Mouse (Mus musculus) kidney, adult 11 months (tissue): ENCODE results near the gene Pax2.

Experiments
- DNase-seq: peaks from one replicate; pipeline ENCODE4 v3.0.0; 2022

Gene Pax2

GRCm38 (mm10) chr19:44749061-44749990, 6.5 kb upstream of the Pax2 start:
- DNase-seq: peak; percentile 32

- DNase-seq: peak; percentile 95
These were observed 5.5 kb upstream of the Pax2 start for GRCm38 (mm10) chr19:44750051-44751041.

- DNase-seq: no peak
These were observed 4.8 kb upstream of the Pax2 start for GRCm38 (mm10) chr19:44751042-44751441.

GRCm38 (mm10) chr19:44751551-44751950, 4.3 kb upstream of the Pax2 start:
- DNase-seq: no peak

- peak; percentile 56 for DNase-seq
These were observed 3.5 kb upstream of the Pax2 start for GRCm38 (mm10) chr19:44752056-44752940.

- DNase-seq: peak; percentile 57
These were observed 2.5 kb upstream of the Pax2 start for GRCm38 (mm10) chr19:44753361-44753760.

GRCm38 (mm10) chr19:44754461-44755377, 1.1 kb upstream of the Pax2 start:
- DNase-seq: peak; percentile 87

- DNase-seq: no peak
These were observed 510 bp upstream of the Pax2 start for GRCm38 (mm10) chr19:44755378-44755692.

GRCm38 (mm10) chr19:44756421-44757230, 781 bp downstream of the Pax2 start:
- peak; percentile 83 for DNase-seq

GRCm38 (mm10) chr19:44757231-44757871, 1.5 kb downstream of the Pax2 start:
- DNase-seq: peak; percentile 52

- no peak for DNase-seq
These were observed 3.0 kb downstream of the Pax2 start for GRCm38 (mm10) chr19:44758846-44759245.

- peak; percentile 53 for DNase-seq
These were observed 3.8 kb downstream of the Pax2 start for GRCm38 (mm10) chr19:44759531-44760118.

- no peak for DNase-seq
These were observed 4.7 kb downstream of the Pax2 start for GRCm38 (mm10) chr19:44760259-44761131.

- DNase-seq: peak; percentile 56
These were observed 6.3 kb downstream of the Pax2 start for GRCm38 (mm10) chr19:44762121-44762621.

GRCm38 (mm10) chr19:44770268-44771050, 14.6 kb downstream of the Pax2 start:
- no peak for DNase-seq

- DNase-seq: no peak
These were observed 15.7 kb downstream of the Pax2 start for GRCm38 (mm10) chr19:44771499-44771898.

GRCm38 (mm10) chr19:44781987-44782386, 26.1 kb downstream of the Pax2 start:
- no peak for DNase-seq
